21 mouse cellular contexts compared by ENCODE assay signal in the genomic region with DNA sequence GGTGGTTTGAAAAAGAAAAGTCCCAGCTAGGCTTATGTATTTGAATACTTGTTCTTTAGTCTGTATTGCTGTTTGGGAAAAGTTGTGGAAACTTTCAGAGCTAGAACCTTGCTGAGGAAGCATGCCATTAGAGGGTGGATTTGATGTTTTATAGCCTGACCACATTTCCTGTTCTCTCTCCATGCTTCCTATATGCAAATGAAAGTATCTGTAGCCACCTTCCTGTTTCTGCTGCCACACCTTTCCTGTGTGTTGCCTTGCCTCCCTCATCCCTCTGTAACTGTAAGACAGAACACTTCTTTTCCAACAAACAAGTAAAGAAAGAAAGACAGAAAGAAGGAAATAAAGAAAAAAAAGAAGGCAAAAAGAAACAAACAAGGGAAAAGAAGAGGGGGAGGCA.
"Had no signal": no experiment of that assay in that cellular context is flagged by ENCODE, and none has a peak within 500 bp of the region (broad histone marks: within the 10 kb centered on the region; RNA-seq: fewer than 3 reads in every experiment).

No protein-coding gene starts in this region.

- DNase-seq: kidney, adult 2 months; kidney, postnatal 10 days; kidney, postnatal 36 days; liver; lung, adult 18-20 months; lung, postnatal 10 days; lung, postnatal 36 days; right cerebral cortex, postnatal 14 days; right cerebral cortex, postnatal 4 days; thymus, adult 18-20 months; thymus, postnatal 36 days had no signal

- H3K4me2 ChIP-seq: limb, embryonic 13.5 days; liver, embryonic 12.5 days; liver, embryonic 15.5 days; lung, embryonic 15.5 days; midbrain, embryonic 12.5 days; midbrain, embryonic 15.5 days; neural tube, embryonic 13.5 days; stomach, embryonic 15.5 days had no signal

- H3K4me1 ChIP-seq: limb, embryonic 10.5 days; limb, embryonic 13.5 days; liver, embryonic 12.5 days; liver, embryonic 15.5 days; lung, embryonic 15.5 days; midbrain, embryonic 12.5 days; midbrain, embryonic 15.5 days; neural tube, embryonic 13.5 days; stomach, embryonic 15.5 days had no signal

- H3K27me3 ChIP-seq: limb, embryonic 13.5 days; liver, embryonic 12.5 days; liver, embryonic 15.5 days; lung, embryonic 15.5 days; midbrain, embryonic 12.5 days; midbrain, embryonic 15.5 days; neural tube, embryonic 13.5 days; stomach, embryonic 15.5 days had no signal

- H3K4me3 ChIP-seq: limb, embryonic 10.5 days; limb, embryonic 13.5 days; liver, embryonic 12.5 days; liver, embryonic 15.5 days; lung, embryonic 15.5 days; midbrain, embryonic 12.5 days; midbrain, embryonic 15.5 days; neural tube, embryonic 13.5 days; stomach, embryonic 15.5 days had no signal

- H3K27ac ChIP-seq: limb, embryonic 10.5 days; limb, embryonic 13.5 days; liver, embryonic 12.5 days; liver, embryonic 15.5 days; lung, embryonic 15.5 days; midbrain, embryonic 12.5 days; midbrain, embryonic 15.5 days; neural tube, embryonic 13.5 days; stomach, embryonic 15.5 days had no signal

- H3K36me3 ChIP-seq: limb, embryonic 10.5 days; limb, embryonic 13.5 days; liver, embryonic 12.5 days; liver, embryonic 15.5 days; lung, embryonic 15.5 days; midbrain, embryonic 12.5 days; midbrain, embryonic 15.5 days; neural tube, embryonic 13.5 days; stomach, embryonic 15.5 days had no signal

- H3K9me3 ChIP-seq: limb, embryonic 10.5 days; limb, embryonic 13.5 days; liver, embryonic 12.5 days; liver, embryonic 15.5 days; lung, embryonic 15.5 days; midbrain, embryonic 12.5 days; midbrain, embryonic 15.5 days; neural tube, embryonic 13.5 days; stomach, embryonic 15.5 days had no signal

- H3K9ac ChIP-seq: limb, embryonic 13.5 days; liver, embryonic 12.5 days; liver, embryonic 15.5 days; lung, embryonic 15.5 days; midbrain, embryonic 12.5 days; midbrain, embryonic 15.5 days; neural tube, embryonic 13.5 days; stomach, embryonic 15.5 days had no signal

- ATAC-seq: intestine, postnatal 0 days; liver, embryonic 12.5 days; midbrain, embryonic 15.5 days had no signal
